Mouse (Mus musculus): ENCODE measurements at regions not wholly inside any gene's neighbourhood (a gene's known extent, or its start where the extent isn't known, plus 50 kb on each side); places are given as distances from the start of the nearest gene placed in this dataset.

DNA sequence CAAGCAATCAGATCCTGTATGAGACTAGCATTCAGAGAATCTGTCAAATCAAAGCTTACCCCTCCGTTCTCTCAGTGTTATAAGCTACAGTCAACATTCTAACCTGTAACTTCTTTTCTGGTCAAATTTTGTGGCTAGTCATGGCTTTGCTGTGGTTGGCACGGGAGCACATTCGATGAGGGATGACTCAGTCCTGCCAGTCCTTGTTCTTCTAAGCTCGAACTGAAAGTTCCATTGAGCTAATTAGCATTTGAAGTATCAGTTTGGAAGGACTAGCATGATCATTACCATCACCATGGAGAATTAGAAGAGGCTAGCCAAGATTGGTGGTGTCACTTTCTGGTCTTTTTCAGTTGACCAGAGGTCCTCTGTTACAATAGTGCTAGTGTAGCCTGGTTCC lies 156.7 kb upstream of the Nectin3 start:
- TF ChIP-seq POLR2A (IDR thresholded peaks at IDR 0.05; ENCODE audit: borderline replicate concordance, extremely low read depth, insufficient read depth, insufficient read length, poor library complexity, severe bottlenecking) (no peak), CTCF (IDR thresholded peaks at IDR 0.05; ENCODE audit: borderline replicate concordance, extremely low read depth, insufficient read depth, insufficient read length) (no peak)

Data from brain, embryonic 14.5 days (tissue).